Mouse (Mus musculus) small intestine, adult 2 months (tissue): ENCODE data around the gene Grwd1.

Source experiments
- CTCF ChIP-seq: fragments of 200-500 bp; IDR thresholded peaks from 2 replicates; pipeline ENCODE4 v1.5.1; 2012; ENCODE audit warnings: low read depth, mild to moderate bottlenecking, control low read depth, inconsistent platforms, low read length, moderate library complexity, mixed read lengths; ENCODE audit not compliant: insufficient replicate concordance, insufficient read length; ENCODE audit errors: extremely low read depth
- POLR2A ChIP-seq: fragments of 200-500 bp; IDR thresholded peaks from 2 replicates; pipeline ENCODE4 v1.6.1; 2012; ENCODE audit warnings: low read depth, mild to moderate bottlenecking, control low read depth, inconsistent platforms, low read length, moderate library complexity

- TF ChIP-seq CTCF = no peak
- no peak for TF ChIP-seq POLR2A
These were observed 38.4 kb upstream of the Grwd1 start for GRCm38 (mm10) chr7:45869107-45869670.
